Mouse (Mus musculus): ENCODE data around the gene Usp5.
A peak's percentile ranks its signal among the peaks of the same experiment; 100 is the strongest.

The Usp5 gene

DNA sequence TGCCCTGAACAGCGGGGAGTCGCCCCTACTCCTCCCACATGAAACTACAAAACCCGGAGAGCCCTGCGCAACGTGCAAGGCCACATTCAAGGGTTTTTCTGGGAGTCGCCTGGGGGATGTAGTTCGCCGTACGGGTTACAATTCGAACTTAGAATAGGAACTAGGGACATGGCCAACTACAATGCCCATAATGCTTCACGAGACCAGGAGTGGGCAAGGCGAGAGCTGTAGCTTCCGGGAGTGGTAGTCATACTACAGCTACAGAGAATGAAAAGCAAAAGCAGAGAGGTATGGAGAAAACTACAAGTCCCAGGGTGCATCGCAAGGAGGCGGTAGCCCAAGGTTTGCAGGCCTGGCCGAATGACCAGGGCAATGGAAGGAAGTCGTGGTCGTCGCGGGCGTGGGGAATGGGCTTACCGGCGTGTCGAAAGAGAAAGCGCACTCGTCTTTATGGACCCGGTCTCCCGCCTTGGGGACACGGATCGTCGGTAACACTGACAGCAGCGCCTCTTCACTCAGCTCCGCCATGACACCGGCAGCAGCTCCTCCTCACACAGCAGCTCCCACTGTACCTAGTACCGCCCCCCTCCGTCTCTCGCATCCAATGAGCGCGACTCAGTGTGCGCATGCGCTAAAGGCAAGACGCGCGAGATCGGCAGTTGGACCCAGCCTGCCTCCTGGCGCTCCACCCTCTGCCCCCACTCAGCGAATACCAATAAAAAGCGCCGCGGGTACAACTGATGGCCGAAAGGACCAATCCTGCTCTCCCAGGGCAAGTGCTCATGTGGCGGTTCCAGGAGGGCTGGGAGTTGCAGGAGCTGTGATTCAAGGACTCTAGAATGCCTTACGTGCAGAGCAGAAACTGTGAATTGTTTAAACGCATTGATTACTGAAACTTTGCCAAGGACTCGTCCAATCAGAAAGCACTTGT lies at the start of gene Usp5, which contains the start of gene Cdca3:
Gene Usp5, minus strand, starts transcription at position 617 of the 931 bp plus-strand sequence.
Gene Cdca3, plus strand, starts transcription at position 680 of the 931 bp plus-strand sequence.
- peak; percentile 98 to 100 for DNase-seq (ENCODE audit: low spot score in 2 of 2)

DNA sequence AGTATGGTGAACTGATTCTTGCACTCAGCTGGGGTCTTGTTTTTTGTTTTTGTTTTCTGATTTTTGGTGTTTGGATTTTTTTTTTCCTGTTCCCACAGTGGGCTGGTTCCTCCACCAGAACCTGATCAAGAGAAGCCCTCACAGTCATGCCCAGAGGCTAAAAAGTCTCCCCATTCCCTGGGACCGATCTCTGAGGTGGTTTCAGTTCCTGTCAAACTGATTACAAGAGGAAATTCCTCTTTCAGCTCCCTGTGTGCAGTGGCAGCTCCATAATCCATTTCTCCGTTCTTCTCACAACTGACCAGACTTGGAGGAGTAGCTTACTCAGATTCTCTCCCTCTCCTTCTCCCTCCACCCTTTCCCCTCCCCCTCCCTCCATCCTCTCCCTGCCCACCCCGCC lies 45.1 kb upstream of the Usp5 start:
- no peak for DNase-seq (ENCODE audit: low spot score in 2 of 2)

DNA sequence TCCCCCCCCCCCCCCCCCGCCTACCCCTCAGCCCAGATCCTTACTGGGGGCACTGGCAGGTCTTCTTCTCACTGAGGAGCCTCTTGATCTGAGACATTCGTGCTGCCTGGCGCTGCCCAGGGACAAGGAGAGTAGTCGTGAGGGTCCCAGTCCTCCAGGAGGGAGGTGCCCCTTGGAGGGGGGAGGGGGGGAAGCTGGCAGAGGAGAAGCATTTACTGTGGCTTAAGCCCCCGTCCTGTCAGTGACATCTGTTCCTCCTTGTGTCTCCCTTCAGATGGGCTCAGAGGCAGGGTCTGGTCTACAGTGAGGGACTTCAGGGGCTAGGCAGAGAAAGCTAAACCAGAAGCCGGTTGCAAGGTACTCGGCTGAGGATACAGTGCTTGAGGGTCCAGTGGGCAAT lies 37.3 kb upstream of the Usp5 start:
- DNase-seq (ENCODE audit: low spot score in 2 of 2), result no peak

DNA sequence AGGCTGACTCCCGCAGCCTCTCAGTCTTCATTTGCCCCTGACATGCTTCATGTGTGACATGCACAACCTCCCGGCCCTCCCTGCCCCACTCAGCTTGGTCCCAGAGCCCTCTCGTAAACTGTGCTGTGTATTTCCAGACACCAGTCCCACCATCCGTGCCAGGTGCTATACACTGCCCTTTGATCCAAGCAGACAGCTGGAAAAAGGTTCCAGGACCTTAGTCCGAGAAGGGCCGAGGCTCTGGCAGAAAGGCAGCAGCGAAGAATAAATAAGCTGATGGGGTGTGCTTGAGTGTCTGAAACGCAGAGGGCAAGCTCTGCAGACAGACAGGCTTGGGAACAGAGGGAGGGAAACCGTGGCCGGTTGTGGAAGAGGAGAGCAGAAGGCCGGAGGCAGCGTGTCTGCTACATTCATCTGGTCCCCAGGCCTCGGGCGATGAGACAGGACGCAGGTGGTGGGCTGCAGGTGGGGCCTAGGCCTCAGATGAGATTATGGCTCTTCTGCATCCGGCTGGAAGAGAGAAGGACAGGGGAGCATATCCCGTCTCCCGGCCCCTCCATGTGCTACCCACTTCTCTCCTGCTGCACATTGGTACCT lies 36.6 kb upstream of the Usp5 start:
- no peak for DNase-seq (ENCODE audit: low spot score in 2 of 2)

DNA sequence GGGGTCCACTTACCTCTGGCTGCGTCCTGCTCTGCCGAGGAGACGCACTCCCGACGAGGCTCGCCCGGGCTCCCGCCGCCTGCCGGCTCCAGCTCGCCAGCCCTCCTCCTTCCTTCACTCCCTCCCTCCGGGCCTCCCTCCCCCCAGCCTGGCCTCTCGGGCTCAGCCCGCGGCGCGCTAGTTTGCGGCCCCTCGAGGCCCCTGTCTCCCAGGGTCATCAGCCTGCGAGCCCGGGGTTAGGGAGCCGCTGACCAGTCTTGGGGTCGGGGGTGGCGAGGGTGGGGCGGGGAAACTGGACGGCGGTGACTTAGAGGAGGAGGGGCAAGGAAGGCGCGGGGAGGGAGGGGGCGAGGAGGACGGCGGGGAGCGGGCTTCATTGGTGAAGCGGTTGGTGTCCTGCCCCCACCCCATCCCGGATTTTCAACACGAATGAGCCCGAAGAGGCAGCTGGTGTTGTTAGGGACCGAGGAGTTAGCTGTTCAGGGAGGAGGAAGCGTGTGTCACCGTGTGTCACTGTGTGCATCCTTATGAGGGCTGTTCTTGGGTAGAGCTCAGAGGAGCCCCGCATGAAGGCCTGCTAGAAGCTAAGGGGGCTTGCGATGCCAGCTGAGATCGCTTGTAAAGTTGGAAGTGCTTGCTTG lies 34.5 kb upstream of the Usp5 start, which contains the start of gene Gpr162:
Gene Gpr162, minus strand, starts transcription at position 326 of the 641 bp plus-strand sequence.
- peak; percentile 63 to 77 for DNase-seq (ENCODE audit: low spot score in 2 of 2)

DNA sequence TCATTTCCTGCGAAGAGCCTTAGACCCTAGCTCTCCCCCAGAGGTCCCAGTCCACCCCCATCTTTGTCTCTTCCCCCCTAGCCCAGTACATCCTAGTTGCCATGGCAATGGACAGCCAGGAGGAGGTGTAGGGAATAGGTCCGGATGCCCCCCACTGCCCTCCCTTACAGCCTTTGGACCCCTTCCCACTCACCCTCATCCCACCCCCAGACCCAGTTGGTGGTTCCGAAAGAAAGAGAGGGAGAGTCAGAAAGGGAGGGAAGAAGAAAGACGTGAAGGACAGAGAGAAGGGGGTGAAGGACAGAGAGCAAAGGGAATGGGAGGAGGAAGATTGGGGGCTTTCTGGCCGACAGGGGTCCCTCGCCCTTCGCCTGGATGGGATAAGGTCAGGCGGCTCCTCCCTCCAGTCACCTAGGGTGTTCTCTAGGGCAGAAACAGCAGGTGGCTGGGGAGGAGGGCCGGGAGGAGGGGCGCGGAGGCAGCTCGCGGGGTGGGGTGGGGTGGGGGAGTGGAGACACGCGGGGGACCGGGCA lies 33.9 kb upstream of the Usp5 start:
- DNase-seq (ENCODE audit: low spot score in 2 of 2), result no peak

DNA sequence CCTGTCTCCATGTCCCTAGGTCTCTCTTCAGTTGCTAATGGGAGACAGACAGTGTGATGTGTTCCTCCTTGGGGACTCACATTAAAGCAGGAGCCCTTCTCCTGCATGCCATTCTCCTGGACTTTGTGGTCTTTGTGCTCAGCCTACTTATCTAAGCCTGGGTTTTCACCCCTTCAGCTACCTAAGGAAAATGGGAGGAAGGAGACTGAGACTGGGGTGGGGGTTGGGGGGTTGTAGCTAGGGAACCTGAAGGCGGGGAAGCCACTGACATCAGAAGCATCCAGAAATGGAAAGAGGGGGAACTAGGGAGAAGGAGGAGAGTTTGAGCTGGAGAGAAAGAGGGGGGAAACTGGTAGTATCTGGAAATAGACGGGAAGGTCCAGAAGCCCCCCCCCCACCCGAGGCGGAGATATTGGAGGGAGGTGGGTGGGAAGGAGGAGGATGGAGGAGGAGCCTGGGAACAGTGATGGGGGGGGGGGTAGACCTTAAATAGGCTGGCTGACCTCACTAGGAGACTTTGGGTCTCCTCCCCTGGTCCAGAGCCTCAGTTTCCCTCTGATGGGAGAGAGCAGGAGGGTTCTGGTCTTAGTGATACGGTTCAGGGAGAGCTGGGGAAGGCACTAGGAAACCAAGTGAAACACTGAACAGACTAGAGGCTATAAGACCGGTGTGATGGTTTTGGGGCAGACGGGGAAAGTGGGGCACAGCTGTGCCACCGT lies 33.3 kb upstream of the Usp5 start:
- peak in 1 of 2 experiments; percentile 32 for DNase-seq (ENCODE audit: low spot score in 2 of 2)

DNA sequence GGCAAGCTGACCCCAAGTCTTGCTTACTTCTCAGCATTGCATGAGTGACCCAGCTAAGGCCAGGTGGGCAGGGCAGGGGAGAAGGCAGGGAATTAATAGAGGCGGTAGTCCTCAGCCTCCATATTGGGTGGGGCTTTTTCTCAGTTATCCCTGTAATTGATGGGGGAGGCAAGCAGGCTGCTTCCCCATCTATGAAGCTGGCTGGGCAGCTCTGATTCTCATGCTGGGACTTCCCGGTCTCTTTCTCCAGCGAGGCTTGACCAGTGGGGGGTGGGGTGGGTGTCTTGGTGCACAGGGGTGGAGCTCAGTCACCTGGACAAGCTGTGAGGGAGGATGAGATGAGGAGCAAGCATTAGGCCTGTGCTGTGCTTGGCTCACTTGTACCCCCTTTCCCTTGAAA lies 32.5 kb upstream of the Usp5 start:
- no peak for DNase-seq (ENCODE audit: low spot score in 2 of 2)

DNA sequence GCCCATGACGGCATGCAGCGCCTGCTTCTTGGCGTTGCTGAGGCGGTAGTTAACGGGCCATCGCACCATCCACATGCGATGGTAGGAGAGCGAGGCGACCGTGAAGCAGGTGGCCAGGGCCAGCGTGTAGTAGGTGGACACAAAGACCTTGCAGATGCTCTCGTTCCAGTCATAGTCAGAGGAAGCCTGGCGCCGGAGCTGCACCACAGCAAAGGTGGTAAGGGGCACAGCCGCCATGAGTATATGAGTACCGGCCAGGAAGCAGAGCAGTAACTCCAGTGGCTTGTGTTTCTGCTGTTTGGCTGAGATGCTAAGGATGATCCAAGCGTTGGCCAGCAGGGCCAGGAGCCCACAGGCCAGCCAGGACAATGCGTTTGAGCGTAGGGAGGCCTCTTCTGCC lies 32.0 kb upstream of the Usp5 start:
- no peak for DNase-seq (ENCODE audit: low spot score in 2 of 2)

DNA sequence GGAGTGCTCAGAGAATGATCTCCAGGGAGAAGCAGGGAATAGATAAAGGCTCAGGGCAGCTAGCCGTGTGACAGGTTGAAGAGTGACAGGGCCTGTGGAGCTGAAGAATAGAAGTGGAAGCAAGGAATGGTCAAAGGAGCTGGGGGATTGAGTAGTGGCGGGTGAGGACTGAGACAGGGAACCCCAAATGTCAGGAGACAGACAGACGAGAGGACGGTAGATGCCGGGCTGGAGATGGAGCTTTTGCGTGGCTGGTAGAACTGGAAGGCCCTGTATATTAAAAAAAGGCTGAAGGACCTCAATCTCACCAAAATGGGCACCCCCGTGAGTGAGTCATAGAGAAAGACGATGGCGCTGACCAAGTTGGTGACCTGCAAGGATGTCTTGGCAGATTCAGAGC lies 31.2 kb upstream of the Usp5 start:
- DNase-seq (ENCODE audit: low spot score in 2 of 2), result no peak

DNA sequence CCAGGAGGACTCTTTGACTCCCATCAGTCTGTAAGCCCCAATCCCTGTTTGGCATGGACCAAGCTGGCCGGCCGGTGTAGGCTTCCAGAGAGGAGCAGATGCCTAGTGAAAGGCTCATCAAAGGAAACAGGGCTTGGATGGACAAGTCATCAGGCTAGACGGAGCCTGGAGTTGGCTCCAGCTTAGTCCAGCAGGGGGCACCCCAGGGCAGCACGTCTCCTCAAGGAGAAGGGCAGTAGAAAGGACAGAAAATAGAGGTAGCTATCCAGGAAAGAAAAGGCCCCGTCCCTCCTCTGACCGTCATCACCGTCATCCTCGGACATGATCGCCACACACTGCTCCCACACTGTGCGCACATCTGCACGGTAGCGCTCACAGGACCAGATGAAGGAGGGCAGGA lies 30.4 kb upstream of the Usp5 start:
- DNase-seq (ENCODE audit: low spot score in 2 of 2), result peak; percentile 75 to 84

DNA sequence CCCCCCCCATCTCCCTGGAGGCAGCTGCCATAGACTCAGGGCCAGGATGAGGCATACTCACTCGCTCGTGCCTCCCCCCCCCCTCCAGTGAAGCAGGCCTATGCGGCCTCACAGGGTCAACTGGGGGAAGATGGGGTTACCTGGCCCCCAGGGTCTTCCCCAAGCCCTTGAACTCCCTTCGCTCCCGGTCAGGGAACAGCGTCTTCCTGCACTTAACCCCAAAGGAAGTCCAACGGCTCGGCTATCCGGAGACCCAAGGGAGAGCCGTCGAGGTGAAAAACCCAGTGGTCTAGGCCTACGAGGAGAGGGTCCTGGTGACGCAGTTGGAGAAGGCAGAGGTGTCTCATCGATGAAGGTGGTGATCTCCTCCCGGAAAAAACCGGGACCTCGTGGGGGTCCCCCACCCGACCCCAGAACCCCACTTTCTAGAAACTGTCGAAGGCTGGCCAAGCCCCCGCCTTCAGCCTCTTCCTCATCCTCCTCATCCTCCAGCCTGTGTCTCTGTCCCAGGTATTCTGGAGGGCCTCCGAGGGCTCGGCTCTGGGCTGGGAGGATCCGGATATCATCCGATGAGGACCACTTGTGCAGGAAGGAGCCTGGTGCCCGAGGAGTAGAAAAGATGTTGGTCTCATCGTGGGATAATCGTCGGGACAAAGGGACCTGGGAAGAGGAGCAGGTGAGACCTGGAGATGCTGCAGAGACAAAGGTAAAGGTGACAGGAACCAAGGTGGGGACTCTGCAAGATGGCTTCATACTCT lies 29.5 kb upstream of the Usp5 start:
- no peak for DNase-seq (ENCODE audit: low spot score in 2 of 2)

DNA sequence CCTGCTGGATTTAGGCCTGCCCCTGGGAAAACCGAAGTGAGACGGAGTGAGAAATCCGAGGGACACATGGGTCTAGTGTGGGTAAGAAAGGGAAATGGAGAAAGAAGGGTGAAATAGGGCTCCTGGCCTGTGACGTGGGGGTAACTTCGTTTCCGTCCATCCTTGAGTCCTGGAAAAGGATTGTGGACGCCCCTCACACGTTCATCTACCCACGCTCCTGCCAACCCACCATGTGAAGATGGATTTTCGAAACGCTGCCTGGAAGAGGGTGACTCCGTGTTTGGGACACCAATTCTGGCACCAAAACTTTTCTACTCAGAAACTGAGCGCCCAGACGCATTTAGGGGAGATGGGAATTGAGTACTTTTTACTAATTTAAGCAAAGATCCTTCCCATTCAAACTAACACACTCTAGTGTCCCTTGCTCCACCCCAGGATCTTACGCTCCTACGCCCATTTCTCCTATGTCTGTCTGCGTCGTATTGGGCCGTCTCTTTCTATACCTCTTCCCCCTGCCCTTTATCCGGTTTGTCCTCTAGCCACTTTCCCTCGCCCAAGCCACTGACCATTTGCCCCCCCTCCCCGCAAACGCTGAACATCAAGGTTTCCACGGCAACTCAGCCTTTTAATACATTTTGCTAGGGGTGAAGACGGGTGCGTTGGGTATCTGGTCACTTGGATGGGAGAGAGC lies 28.7 kb upstream of the Usp5 start:
- no peak for DNase-seq (ENCODE audit: low spot score in 2 of 2)

DNA sequence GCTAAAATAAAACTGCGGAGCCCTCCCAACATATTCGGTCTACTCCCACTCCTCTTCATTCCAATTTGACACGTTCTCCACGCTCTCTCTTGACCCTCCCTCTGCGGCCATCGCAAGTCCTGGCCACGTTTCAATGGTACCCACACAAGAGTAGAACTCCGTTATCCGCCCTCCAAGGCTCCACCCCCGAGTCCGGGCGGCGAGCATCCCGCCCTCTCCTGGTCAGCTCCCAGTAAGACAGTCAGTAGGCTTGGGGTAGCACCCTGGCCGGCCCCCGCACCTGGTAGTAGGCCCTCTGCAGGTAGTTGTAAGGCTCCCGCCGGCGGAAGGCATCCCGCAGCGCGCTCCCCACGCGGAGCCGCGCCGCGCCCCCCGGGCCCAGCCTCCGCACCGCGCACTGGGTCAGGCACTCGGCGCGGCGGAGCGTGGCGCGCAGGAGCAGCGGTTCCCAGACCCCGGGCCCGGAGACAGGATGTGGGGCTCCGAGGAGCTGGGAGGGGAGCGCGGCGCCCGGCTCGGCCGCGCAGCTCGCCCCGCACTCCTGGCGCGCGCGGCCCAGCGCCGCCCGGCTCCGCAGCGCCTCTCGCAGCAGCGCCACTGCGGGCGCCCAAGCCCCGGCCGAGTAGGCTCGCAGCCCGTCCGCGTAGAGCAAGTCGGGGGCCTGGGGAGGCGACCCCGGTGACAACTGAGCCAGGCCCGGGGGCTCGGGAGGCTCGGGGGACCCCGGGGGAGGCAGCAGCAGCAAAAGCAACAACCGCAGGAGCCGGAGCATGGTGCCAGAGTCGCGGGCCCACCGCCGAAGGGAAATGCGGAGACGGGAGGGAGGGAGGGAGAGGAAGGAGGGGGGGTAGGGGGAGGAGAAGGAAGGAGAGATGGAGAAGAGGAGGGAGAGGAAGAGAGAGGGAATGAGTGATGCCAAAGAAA lies 27.9 kb upstream of the Usp5 start, which contains the start of gene P3h3:
Gene P3h3, minus strand, starts transcription at position 837 of the 924 bp plus-strand sequence.
- DNase-seq (ENCODE audit: low spot score in 2 of 2), result peak; percentile 83 to 85

DNA sequence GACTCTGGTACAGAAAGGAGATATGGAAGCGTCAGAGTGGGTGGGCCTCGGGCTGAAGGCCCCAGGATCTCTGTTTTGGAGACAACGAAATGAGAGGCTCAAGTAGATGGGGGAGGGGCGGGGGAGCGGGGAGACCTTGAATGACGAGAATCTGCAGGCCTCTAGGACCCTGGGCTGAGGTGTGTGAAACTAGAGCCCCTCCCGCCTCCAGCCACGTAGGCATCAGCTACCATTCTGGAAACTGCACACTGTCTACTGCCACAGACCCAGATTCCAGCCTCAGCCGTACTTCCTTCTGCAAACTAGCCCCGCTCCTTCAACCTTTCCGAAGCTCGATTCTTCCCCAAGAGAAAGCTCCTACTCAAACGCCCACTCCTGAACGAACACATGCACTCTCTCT lies 27.0 kb upstream of the Usp5 start:
- peak; percentile 50 to 57 for DNase-seq (ENCODE audit: low spot score in 2 of 2)

DNA sequence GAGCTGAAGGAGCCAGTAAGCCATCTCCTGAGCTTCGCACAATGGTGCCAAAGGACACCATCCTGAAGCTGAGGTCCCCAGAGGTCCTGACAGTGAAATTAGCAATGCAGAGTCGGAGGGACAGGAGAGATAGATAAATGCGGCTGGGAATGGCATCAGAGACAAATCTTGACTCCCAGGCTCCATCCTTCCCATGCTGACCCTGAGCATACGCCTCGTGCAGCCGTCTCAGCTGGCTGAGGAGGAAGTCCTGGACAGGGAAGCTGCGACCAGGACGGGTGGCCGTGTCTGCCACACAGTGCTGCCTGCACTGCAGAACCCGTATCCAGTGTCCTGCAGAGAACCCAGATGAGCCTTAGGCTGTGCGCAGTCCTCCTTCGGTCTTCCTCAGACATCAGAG lies 25.4 kb upstream of the Usp5 start:
- no peak for DNase-seq (ENCODE audit: low spot score in 2 of 2)

DNA sequence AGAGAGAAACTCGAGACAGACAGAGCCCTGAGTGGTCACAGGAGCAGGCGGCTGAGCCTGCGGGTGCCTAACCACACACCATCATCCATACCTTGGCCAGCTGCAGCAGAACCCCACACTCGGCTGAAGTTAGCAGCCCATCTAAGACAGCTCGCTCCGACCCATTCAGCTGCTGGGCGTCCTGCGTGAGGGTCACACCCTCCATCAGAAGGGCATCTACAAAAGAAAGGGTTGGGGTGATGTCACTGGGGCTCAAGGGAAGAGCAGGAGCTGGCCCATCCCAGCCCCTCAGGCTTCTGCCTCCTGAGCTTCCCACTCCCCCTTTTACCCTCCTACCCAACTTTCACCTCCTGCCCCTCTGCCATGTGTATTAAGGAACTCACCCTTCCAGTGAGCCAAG lies 21.3 kb upstream of the Usp5 start:
- no peak for DNase-seq (ENCODE audit: low spot score in 2 of 2)

DNA sequence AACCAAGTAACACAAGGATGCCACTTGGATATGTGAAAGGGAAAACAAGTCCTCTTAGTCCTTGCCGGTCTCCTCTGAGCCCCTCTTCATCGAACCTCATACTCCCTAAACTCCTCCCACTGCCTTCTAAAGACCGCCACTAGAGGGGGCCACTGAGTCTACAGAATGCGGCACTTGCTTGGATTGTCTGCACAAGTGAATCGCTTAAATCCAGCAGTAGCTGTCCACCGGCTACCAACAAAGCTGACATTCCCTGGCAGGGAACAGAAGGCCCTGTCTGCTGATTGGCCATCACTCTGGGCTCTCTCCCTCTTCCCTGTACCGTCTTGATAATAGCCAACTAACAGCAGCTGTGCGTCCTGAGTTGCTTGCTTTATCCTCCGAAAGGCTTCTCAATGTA lies 18.0 kb upstream of the Usp5 start:
- peak; percentile 86 to 96 for DNase-seq (ENCODE audit: low spot score in 2 of 2)
